Comparison of ENCODE assay signal across 9 mouse cellular contexts in the genomic region with DNA sequence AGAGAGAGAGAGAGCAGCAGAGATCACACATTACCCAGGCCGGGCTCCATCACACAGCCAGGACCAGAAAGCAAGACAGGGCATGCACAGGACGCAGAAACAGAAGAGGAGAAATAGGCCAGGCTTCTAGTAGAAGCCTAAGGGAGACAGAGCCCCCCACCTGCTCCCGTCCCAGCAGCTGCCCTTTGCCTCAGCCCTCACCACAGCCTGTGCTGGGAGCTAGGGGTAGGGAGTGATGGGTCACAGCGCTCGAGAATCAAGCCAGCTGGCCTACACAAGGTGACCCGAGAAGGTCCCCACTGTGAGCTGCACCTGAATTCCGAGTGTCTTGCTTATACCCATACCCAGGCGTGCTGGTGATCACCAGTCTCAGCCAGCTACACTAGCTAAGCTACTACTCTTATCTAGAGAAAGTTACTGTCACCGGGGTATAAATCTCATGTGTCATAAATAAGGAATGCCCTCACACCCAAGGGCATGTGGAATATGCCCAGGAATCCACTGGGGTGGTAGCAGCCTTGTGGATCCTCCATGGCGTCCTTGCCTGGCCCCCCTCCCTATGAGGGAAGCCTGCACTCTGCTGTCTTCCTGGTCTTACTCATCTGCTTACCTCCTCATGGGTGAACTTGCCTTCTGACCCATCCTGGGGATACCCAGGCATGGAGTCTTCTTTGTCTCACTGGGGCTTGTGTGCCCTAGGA.
DNase-seq lines count a peak whose midpoint lies in the region; ATAC-seq and TF ChIP-seq lines count a peak whose summit lies in the region.
"Had no signal": no experiment of that assay in that cellular context is flagged by ENCODE, and none has a peak within 500 bp of the region (broad histone marks: within the 10 kb centered on the region; RNA-seq: fewer than 3 reads in every experiment).

No protein-coding gene starts in this region.

- H3K4me2 ChIP-seq in forebrain, embryonic 12.5 days, result no peak overlapping the region
- H3K4me2 ChIP-seq in limb, embryonic 13.5 days (replicated peaks), result no peak overlapping the region

- DNase-seq in gastrocnemius, adult 2 months, result no peak
- no peak for DNase-seq in gastrocnemius, adult 8-10 months (ENCODE audit: low spot score in 2 of 2)
- peak; percentile 73 for DNase-seq in 3T3-L1 (ENCODE audit: low read depth, low spot score)
- DNase-seq in left cerebral cortex, adult 8-10 months (ENCODE audit: low spot score in 2 of 2), result no peak
- DNase-seq in urinary bladder, adult 2 months (ENCODE audit: low spot score), result no peak

- peaks cover 47% of the 10 kb centered on the region for H3K36me3 ChIP-seq in forebrain, embryonic 12.5 days (replicated peaks)
- peaks cover 18% of the 10 kb centered on the region; the same call in 1 of the 2 replicates for H3K36me3 ChIP-seq in limb, embryonic 13.5 days

- peak overlapping the region; percentile 75 for H3K27ac ChIP-seq in gastrocnemius, adult 2 months
- H3K27ac ChIP-seq in forebrain, embryonic 12.5 days, result 0 out of 2 replicates have a peak overlapping the region, but pooled peaks have one; percentile 50
- peak overlapping the region; percentile 23; the same call in 1 of the 2 replicates for H3K27ac ChIP-seq in limb, embryonic 13.5 days
- H3K27ac ChIP-seq: macrophage had no signal

- H3K4me1 ChIP-seq in forebrain, embryonic 12.5 days, result peaks cover 12% of the 10 kb centered on the region; the same call in 1 of the 2 replicates
- peaks cover 24% of the 10 kb centered on the region for H3K4me1 ChIP-seq in limb, embryonic 13.5 days

- intact Hi-C loops in gastrocnemius, adult 2 months (cut with DNase I), result loop anchor here (1.0 kb wide), 1 partner anchor 26 kb away; no protein-coding TSS in a partner anchor

- 89% methylated on average over 10 of the region's 10 CpGs for WGBS in forebrain, embryonic 12.5 days
- 80% methylated on average over 10 of the region's 10 CpGs for WGBS in limb, embryonic 13.5 days

- no peak for TF ChIP-seq CTCF in gastrocnemius, adult 2 months (IDR thresholded peaks at IDR 0.05)

- no peak for ATAC-seq in forebrain, embryonic 12.5 days (ENCODE audit: low FRiP score)
- ATAC-seq in limb, embryonic 13.5 days (ENCODE audit: low FRiP score, low read depth), result 0 out of 2 replicates have a peak, but pooled peaks have one; percentile 1
- ATAC-seq in frontal cortex, adult (ENCODE audit: low TSS enrichment), result no peak

- H3K9me3 ChIP-seq in forebrain, embryonic 12.5 days, result no peaks in the 10 kb centered on the region
- no peaks in the 10 kb centered on the region for H3K9me3 ChIP-seq in limb, embryonic 13.5 days

- 0 out of 2 replicates have a peak, but pooled peaks cover 3% of the 10 kb centered on the region for H3K27me3 ChIP-seq in forebrain, embryonic 12.5 days
- H3K27me3 ChIP-seq in limb, embryonic 13.5 days, result no peaks in the 10 kb centered on the region

- no peak overlapping the region for H3K9ac ChIP-seq in forebrain, embryonic 12.5 days
- no peak overlapping the region for H3K9ac ChIP-seq in limb, embryonic 13.5 days

- no peak overlapping the region for H3K4me3 ChIP-seq in gastrocnemius, adult 2 months
- H3K4me3 ChIP-seq in forebrain, embryonic 12.5 days (replicated peaks), result no peak overlapping the region
- no peak overlapping the region for H3K4me3 ChIP-seq in limb, embryonic 13.5 days

Comparison
In these comparisons a context has a peak if more than half of its experiments do, and no peak if none do; other contexts are left out.
1. H3K27ac ChIP-seq: peak in every context shown above with its lines; median percentile 75 in gastrocnemius, adult 2 months; 50 in forebrain, embryonic 12.5 days; 23 in limb, embryonic 13.5 days.